Mouse (Mus musculus) lung, adult 2 months (tissue): Measurements from ENCODE around the gene Ulk2. TPM values are rescaled to one million over a fixed set of nuclear protein-coding genes. Genes with fewer than 3 reads are reported as not detected.

Experiments used
- DNase-seq: peaks from one replicate; pipeline ENCODE4 v3.0.0; 2022
- H3K4me1 ChIP-seq: fragments of 200-500 bp; 2 replicates; pipeline ENCODE4 v1.6.1; 2011; ENCODE audit warnings: low read length; ENCODE audit not compliant: control insufficient read depth, insufficient read depth
- H3K4me3 ChIP-seq: fragments of 200-500 bp; replicated peaks from 2 replicates; pipeline ENCODE3; 2011; ENCODE audit warnings: low read depth, mild to moderate bottlenecking, control low read depth, low read length; ENCODE audit errors: extremely low read depth
- CTCF ChIP-seq: fragments of 200-500 bp; IDR thresholded peaks from 2 replicates; pipeline ENCODE4 v1.5.1; 2011; ENCODE audit warnings: mild to moderate bottlenecking, low read length, control low read depth; ENCODE audit not compliant: insufficient read depth
- POLR2A ChIP-seq: fragments of 200-500 bp; IDR thresholded peaks from 2 replicates; pipeline ENCODE4 v1.6.1; 2011; ENCODE audit warnings: low read depth, mild to moderate bottlenecking, control low read depth, low read length, borderline replicate concordance; ENCODE audit errors: extremely low read depth
- WGBS: fragments of 180-500 bp; shearing (Covaris S2); methylation state at CpG from one replicate; pipeline ENCODE4 v1.1.7; 2018; 5-methylcytosine and 5-hydroxymethylcytosine counted together
- polyA plus RNA-seq: library from polyadenylated mRNA; depleted of rRNA; stranded (reverse); fragments of >200 nt; gene quantifications from 2 replicates; pipeline ENCODE4 v1.2.3, GENCODE M21; 2012; rRNA removed

Ulk2 gene
- polyA plus RNA-seq, 1 experiment, result 73.2 TPM

- H3K4me1 ChIP-seq, result no peaks in the 10 kb centered on the region
- WGBS, result 85% methylated on average over 1 of the region's 1 CpGs
- H3K4me3 ChIP-seq, result no peak overlapping the region
- TF ChIP-seq CTCF (no peak), POLR2A (no peak)
- no peak for DNase-seq
Observed at GRCm38 (mm10) chr11:61737290-61737689, 117.6 kb downstream of the Ulk2 start.

- DNase-seq, result no peak
Observed at GRCm38 (mm10) chr11:61732672-61733071, 122.2 kb downstream of the Ulk2 start.

GRCm38 (mm10) chr11:61728037-61728436 lies 126.8 kb downstream of the Ulk2 start:
- TF ChIP-seq CTCF (no peak), POLR2A (no peak)
- WGBS, result 18% methylated on average over 2 of the region's 2 CpGs
- Histone ChIP-seq H3K4me3 (no peak overlapping the region), H3K4me1 (no peaks in the 10 kb centered on the region)
- DNase-seq, result no peak

More at GRCm38 (mm10) chr11:61732672-61733071, 122.2 kb downstream of the Ulk2 start:
- TF ChIP-seq CTCF (no peak), POLR2A (no peak)
- H3K4me3 ChIP-seq, result no peak overlapping the region
- H3K4me1 ChIP-seq, result no peaks in the 10 kb centered on the region
- WGBS, result 85% methylated on average over 7 of the region's 7 CpGs

Other genes with a start within 250 kb of the Ulk2 start
- 77.0 and 86.0 TPM in 2 replicates for gene Grap, start 201.8 kb downstream of the Ulk2 start, polyA plus RNA-seq
- 2.7 and 7.5 TPM in 2 replicates for gene Fam83g, start 171.0 kb downstream of the Ulk2 start, polyA plus RNA-seq
- gene Slc5a10, start 134.2 kb downstream of the Ulk2 start, polyA plus RNA-seq, result 0.06 TPM in 1 of 2 replicates, not detected in the other
- 10.7 and 14.2 TPM in 2 replicates for gene Prpsap2, start 93.0 kb downstream of the Ulk2 start, polyA plus RNA-seq
- gene Akap10, start 75.2 kb upstream of the Ulk2 start, polyA plus RNA-seq, result 8.7 and 12.3 TPM in 2 replicates
- 11.7 and 12.2 TPM in 2 replicates for gene Specc1, start 101.7 kb upstream of the Ulk2 start, polyA plus RNA-seq